Mouse (Mus musculus): ENCODE measurements at regions not wholly inside any gene's neighbourhood (a gene's known extent, or its start where the extent isn't known, plus 50 kb on each side); places are given as distances from the start of the nearest gene placed in this dataset.

DNA sequence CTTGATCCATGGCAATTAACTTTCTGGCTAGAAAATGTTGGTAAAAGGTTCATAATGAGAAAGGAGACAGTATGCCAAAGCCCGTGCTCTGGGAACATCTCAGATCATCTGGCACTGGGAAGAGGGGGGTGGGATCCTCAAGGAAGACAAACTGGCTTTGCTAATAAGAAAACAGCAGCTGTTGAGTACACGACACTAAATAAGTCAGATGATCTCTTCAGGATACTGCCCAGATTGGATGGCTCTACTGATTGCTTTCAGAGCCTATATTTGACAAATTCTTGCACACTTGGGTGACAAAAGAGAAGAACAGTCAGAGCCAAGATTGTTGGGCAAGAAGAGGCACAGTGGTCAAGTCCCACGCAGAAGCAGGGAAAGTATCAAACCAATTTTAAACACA is 443.7 kb downstream of the Tns3 start:
- 61% methylated on average over 3 of the region's 3 CpGs for WGBS
- ATAC-seq (ENCODE audit: insufficient read depth, low read depth) (no peak), DNase-seq (ENCODE audit: low spot score) (no peak)
- H3K36me3 ChIP-seq (replicated peaks; ENCODE audit: control insufficient read depth, insufficient read depth, low read length), result no peaks in the 10 kb centered on the region
- H3K4me2 ChIP-seq (ENCODE audit: low read depth, low read length), result no peak overlapping the region
- no peak overlapping the region for H3K27ac ChIP-seq (ENCODE audit: low read depth)
- no peak for TF ChIP-seq CTCF (IDR thresholded peaks at IDR 0.05; ENCODE audit: low read depth)
- no peak overlapping the region for H3K4me3 ChIP-seq (ENCODE audit: low read depth, low read length)
- no peak overlapping the region for H3K9ac ChIP-seq (replicated peaks; ENCODE audit: low read depth, low read length)
- no peaks in the 10 kb centered on the region for H3K27me3 ChIP-seq (ENCODE audit: control insufficient read depth, insufficient read depth, low read length)
- no peaks in the 10 kb centered on the region for H3K9me3 ChIP-seq (replicated peaks; ENCODE audit: control insufficient read depth, low read length)
- no peaks in the 10 kb centered on the region for H3K4me1 ChIP-seq (ENCODE audit: control insufficient read depth, insufficient read depth)

DNA sequence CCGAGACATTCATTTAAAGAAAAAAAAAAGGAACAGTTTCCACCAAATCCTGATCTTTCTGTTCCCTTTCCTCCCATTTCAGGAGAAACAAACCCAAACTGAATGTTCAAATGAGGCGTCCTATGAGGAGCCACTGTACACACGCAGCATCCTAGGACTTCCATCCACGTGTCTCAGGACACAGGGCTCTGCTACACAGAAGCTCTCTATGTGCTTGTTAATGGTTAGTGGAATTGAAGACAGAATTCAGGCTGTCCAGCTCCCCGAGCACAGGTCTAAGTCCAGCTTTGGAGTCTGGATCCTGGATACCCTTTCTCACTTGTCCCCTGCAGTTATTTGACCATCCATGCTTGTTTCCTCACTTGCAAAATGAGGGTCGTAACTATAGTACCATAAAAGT is 444.4 kb downstream of the Tns3 start:
- Histone ChIP-seq H3K36me3 (replicated peaks; ENCODE audit: control insufficient read depth, insufficient read depth, low read length) (no peaks in the 10 kb centered on the region), H3K27me3 (ENCODE audit: control insufficient read depth, insufficient read depth, low read length) (no peaks in the 10 kb centered on the region), H3K9me3 (replicated peaks; ENCODE audit: control insufficient read depth, low read length) (no peaks in the 10 kb centered on the region), H3K4me3 (ENCODE audit: low read depth, low read length) (no peak overlapping the region), H3K27ac (ENCODE audit: low read depth) (no peak overlapping the region), H3K4me2 (ENCODE audit: low read depth, low read length) (no peak overlapping the region), H3K4me1 (ENCODE audit: control insufficient read depth, insufficient read depth) (peaks cover 4% of the 10 kb centered on the region; the same call in 1 of the 2 replicates), H3K9ac (replicated peaks; ENCODE audit: low read depth, low read length) (no peak overlapping the region)
- DNase-seq (ENCODE audit: low spot score) (no peak), ATAC-seq (ENCODE audit: insufficient read depth, low read depth) (no peak)
- WGBS, result 66% methylated on average over 6 of the region's 6 CpGs
- no peak for TF ChIP-seq EP300 (IDR thresholded peaks at IDR 0.05; ENCODE audit: low read depth)
- TF ChIP-seq CTCF (IDR thresholded peaks at IDR 0.05; ENCODE audit: low read depth), result no peak

DNA sequence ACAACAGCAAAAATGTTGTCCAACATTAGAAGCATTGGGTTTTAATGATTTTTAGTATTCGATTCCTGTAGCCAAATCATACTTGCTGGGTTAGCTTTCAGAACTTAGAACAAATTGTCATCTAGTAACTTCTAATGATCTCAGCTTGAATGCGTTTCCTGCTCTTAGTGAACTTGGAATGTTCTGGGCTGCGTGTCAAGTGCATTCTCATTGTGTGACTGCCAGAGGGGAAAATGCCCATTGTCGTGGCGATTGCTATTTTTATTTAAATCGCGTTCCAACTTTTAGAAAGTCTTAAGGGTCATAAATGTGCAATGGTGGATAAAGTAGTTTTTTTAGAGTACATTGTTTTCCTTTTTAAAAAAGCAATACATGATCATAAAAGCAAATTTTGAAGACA is 448.7 kb downstream of the Tns3 start:
- ATAC-seq (ENCODE audit: insufficient read depth, low read depth), result peak; percentile 55
- peak; percentile 58 for DNase-seq (ENCODE audit: low spot score)
- peaks cover 4% of the 10 kb centered on the region; the same call in 1 of the 2 replicates for H3K4me1 ChIP-seq (ENCODE audit: control insufficient read depth, insufficient read depth)
- peak overlapping the region; percentile 76 for H3K27ac ChIP-seq (ENCODE audit: low read depth)
- TF ChIP-seq CTCF (IDR thresholded peaks at IDR 0.05; ENCODE audit: low read depth) (no peak), EP300 (IDR thresholded peaks at IDR 0.05; ENCODE audit: low read depth) (peak; percentile 65; the same call in 1 of the 2 replicates)
- H3K9me3 ChIP-seq (replicated peaks; ENCODE audit: control insufficient read depth, low read length), result no peaks in the 10 kb centered on the region
- no peaks in the 10 kb centered on the region for H3K36me3 ChIP-seq (replicated peaks; ENCODE audit: control insufficient read depth, insufficient read depth, low read length)
- WGBS, result 25% methylated on average over 7 of the region's 7 CpGs
- H3K4me3 ChIP-seq (ENCODE audit: low read depth, low read length), result no peak overlapping the region
- H3K9ac ChIP-seq (replicated peaks; ENCODE audit: low read depth, low read length), result no peak overlapping the region
- no peaks in the 10 kb centered on the region for H3K27me3 ChIP-seq (ENCODE audit: control insufficient read depth, insufficient read depth, low read length)
- no peak overlapping the region for H3K4me2 ChIP-seq (ENCODE audit: low read depth, low read length)

DNA sequence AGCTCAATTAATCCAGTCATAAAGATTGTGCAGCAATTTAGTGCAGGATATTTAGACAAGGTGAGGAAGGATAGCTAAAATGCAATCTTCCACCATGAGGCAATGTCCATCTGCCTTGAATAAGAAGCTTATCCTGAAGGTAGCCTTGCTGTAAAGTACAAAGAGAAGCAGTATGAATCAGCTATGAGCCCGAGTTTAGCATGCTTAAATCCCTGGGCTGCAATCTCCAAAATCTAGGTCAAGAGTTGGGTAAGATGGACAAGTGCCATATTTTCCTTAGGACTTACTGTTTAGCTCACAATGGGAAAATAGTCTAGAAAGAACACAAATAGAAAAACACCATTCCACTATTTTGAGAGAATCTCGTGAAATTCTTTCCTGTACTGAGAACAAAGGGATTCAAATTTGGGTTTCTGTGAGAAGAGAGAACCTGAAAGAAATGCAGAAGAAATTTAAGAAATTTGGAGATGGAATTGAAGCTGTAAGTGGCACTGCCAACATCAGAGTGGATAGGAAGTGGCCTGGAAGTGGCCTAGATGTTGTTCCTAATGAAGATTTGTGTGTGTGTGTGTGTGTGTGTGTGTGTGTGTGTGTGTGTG is 449.9 kb downstream of the Tns3 start:
- H3K4me2 ChIP-seq (ENCODE audit: low read depth, low read length), result no peak overlapping the region
- peaks cover 4% of the 10 kb centered on the region; the same call in 1 of the 2 replicates for H3K4me1 ChIP-seq (ENCODE audit: control insufficient read depth, insufficient read depth)
- WGBS, result 47% methylated on average over 2 of the region's 2 CpGs
- H3K27me3 ChIP-seq (ENCODE audit: control insufficient read depth, insufficient read depth, low read length), result no peaks in the 10 kb centered on the region
- ATAC-seq (ENCODE audit: insufficient read depth, low read depth), result no peak
- 0 out of 2 replicates have a peak overlapping the region, but pooled peaks have one; percentile 2 for H3K27ac ChIP-seq (ENCODE audit: low read depth)
- no peaks in the 10 kb centered on the region for H3K36me3 ChIP-seq (replicated peaks; ENCODE audit: control insufficient read depth, insufficient read depth, low read length)
- TF ChIP-seq CTCF (IDR thresholded peaks at IDR 0.05; ENCODE audit: low read depth) (no peak), EP300 (IDR thresholded peaks at IDR 0.05; ENCODE audit: low read depth) (no peak)
- H3K4me3 ChIP-seq (ENCODE audit: low read depth, low read length), result no peak overlapping the region
- H3K9me3 ChIP-seq (replicated peaks; ENCODE audit: control insufficient read depth, low read length), result no peaks in the 10 kb centered on the region
- no peak for DNase-seq (ENCODE audit: low spot score)
- H3K9ac ChIP-seq (replicated peaks; ENCODE audit: low read depth, low read length), result no peak overlapping the region

DNA sequence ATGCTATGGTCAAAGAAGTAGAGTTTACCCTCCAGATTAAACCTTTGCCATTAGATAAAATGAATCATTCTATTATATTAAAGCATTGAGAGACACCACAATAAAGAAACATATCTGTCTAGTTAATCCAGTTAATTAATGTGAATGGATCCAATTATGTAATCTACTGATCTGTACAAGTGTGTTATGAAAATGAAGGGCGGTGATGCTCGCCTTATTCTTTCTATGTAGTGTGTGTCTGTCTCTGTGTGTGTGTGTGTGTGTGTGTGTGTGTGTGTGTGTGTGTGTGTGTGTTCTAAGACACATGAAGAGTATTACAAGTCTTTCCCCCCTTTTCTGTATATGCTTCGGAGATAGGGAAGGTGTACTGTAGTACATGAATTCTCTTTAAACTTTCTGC is 451.2 kb downstream of the Tns3 start:
- DNase-seq (ENCODE audit: low spot score), result no peak
- Histone ChIP-seq H3K4me2 (ENCODE audit: low read depth, low read length) (no peak overlapping the region), H3K4me1 (ENCODE audit: control insufficient read depth, insufficient read depth) (peaks cover 4% of the 10 kb centered on the region; the same call in 1 of the 2 replicates), H3K9ac (replicated peaks; ENCODE audit: low read depth, low read length) (no peak overlapping the region), H3K27ac (ENCODE audit: low read depth) (no peak overlapping the region), H3K27me3 (ENCODE audit: control insufficient read depth, insufficient read depth, low read length) (no peaks in the 10 kb centered on the region), H3K9me3 (replicated peaks; ENCODE audit: control insufficient read depth, low read length) (no peaks in the 10 kb centered on the region), H3K4me3 (ENCODE audit: low read depth, low read length) (no peak overlapping the region), H3K36me3 (replicated peaks; ENCODE audit: control insufficient read depth, insufficient read depth, low read length) (no peaks in the 10 kb centered on the region)
- no peak for TF ChIP-seq EP300 (IDR thresholded peaks at IDR 0.05; ENCODE audit: low read depth)
- no peak for TF ChIP-seq CTCF (IDR thresholded peaks at IDR 0.05; ENCODE audit: low read depth)
- WGBS, result 88% methylated on average over 3 of the region's 3 CpGs
- ATAC-seq (ENCODE audit: insufficient read depth, low read depth), result no peak

DNA sequence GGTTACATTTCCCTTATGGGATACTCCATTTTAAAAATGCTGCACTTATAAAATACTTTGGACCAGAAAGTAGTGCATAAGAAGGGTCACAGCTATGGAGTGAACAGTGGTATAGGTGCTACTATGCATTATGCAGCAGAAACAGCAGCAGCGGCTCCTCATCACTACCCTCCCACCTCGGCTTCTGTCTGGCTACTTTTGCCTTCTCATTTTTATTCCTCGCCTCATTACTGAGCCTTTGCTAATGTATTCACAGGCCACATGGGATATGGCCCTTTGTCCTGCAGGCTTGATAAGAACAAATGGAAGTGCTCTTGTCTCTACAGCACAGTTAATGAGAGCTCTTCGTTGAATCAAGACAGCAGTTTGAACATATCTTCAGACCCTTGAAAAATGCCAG is 451.6 kb downstream of the Tns3 start:
- no peak overlapping the region for H3K9ac ChIP-seq (replicated peaks; ENCODE audit: low read depth, low read length)
- ATAC-seq (ENCODE audit: insufficient read depth, low read depth) (no peak), DNase-seq (ENCODE audit: low spot score) (no peak)
- no peak overlapping the region for H3K4me2 ChIP-seq (ENCODE audit: low read depth, low read length)
- TF ChIP-seq CTCF (IDR thresholded peaks at IDR 0.05; ENCODE audit: low read depth) (no peak), EP300 (IDR thresholded peaks at IDR 0.05; ENCODE audit: low read depth) (no peak)
- no peaks in the 10 kb centered on the region for H3K36me3 ChIP-seq (replicated peaks; ENCODE audit: control insufficient read depth, insufficient read depth, low read length)
- WGBS, result 55% methylated on average over 4 of the region's 4 CpGs
- no peak overlapping the region for H3K27ac ChIP-seq (ENCODE audit: low read depth)
- H3K4me1 ChIP-seq (ENCODE audit: control insufficient read depth, insufficient read depth), result peaks cover 4% of the 10 kb centered on the region; the same call in 1 of the 2 replicates
- H3K4me3 ChIP-seq (ENCODE audit: low read depth, low read length), result no peak overlapping the region
- H3K27me3 ChIP-seq (ENCODE audit: control insufficient read depth, insufficient read depth, low read length), result no peaks in the 10 kb centered on the region
- H3K9me3 ChIP-seq (replicated peaks; ENCODE audit: control insufficient read depth, low read length), result no peaks in the 10 kb centered on the region

Measured in heart, postnatal 0 days (tissue).